Mouse (Mus musculus): ENCODE measurements around the gene Bcor. TPM values are rescaled to one million over a fixed set of nuclear protein-coding genes. Genes with fewer than 3 reads are reported as not detected.
A peak's percentile ranks its signal among the peaks of the same experiment; 100 is the strongest.

The Bcor gene
- polyA plus RNA-seq, 1 experiment from 2014 or later, result 14.5 TPM

GRCm38 (mm10) chrX:12007832-12008540 is 152.2 kb downstream of the Bcor start:
- no peak for ATAC-seq (ENCODE audit: extremely low read depth, insufficient number of reproducible peaks, low FRiP score, low TSS enrichment)
- H3K4me3 ChIP-seq, result no peak overlapping the region
- H3K9ac ChIP-seq, result no peak overlapping the region
- peaks cover 75% of the 10 kb centered on the region for H3K27me3 ChIP-seq (replicated peaks)
- peaks cover 34% of the 10 kb centered on the region for H3K4me1 ChIP-seq
- no peaks in the 10 kb centered on the region for H3K36me3 ChIP-seq
- peak overlapping the region; percentile 90; the same call in 1 of the 2 replicates for H3K27ac ChIP-seq (replicated peaks)
- WGBS, result 20% methylated on average over 11 of the region's 11 CpGs
- H3K4me2 ChIP-seq, result peak overlapping the region; percentile 77
- no peaks in the 10 kb centered on the region for H3K9me3 ChIP-seq

- Histone ChIP-seq H3K4me2 (peak overlapping the region; percentile 77), H3K9me3 (no peaks in the 10 kb centered on the region), H3K27me3 (replicated peaks) (peaks cover 75% of the 10 kb centered on the region), H3K4me1 (peaks cover 38% of the 10 kb centered on the region), H3K9ac (peak overlapping the region; percentile 82), H3K27ac (replicated peaks) (peak overlapping the region; percentile 90), H3K4me3 (peak overlapping the region; percentile 53), H3K36me3 (no peaks in the 10 kb centered on the region)
- 1% methylated on average over 34 of the region's 75 CpGs for WGBS
- ATAC-seq (ENCODE audit: extremely low read depth, insufficient number of reproducible peaks, low FRiP score, low TSS enrichment), result peak; percentile 53
These were observed 153.0 kb downstream of the Bcor start for GRCm38 (mm10) chrX:12006882-12007753.

GRCm38 (mm10) chrX:12006031-12006881 is 153.9 kb downstream of the Bcor start:
- Histone ChIP-seq H3K4me1 (peaks cover 38% of the 10 kb centered on the region), H3K27ac (replicated peaks) (peak overlapping the region; percentile 90), H3K4me3 (peak overlapping the region; percentile 53), H3K36me3 (no peaks in the 10 kb centered on the region), H3K9ac (peak overlapping the region; percentile 82), H3K9me3 (no peaks in the 10 kb centered on the region), H3K4me2 (peak overlapping the region; percentile 77), H3K27me3 (replicated peaks) (peaks cover 84% of the 10 kb centered on the region)
- peak; percentile 38 for ATAC-seq (ENCODE audit: extremely low read depth, insufficient number of reproducible peaks, low FRiP score, low TSS enrichment)
- under 1% methylated on average over 53 of the region's 57 CpGs for WGBS

GRCm38 (mm10) chrX:12005181-12006030 is 154.7 kb downstream of the Bcor start:
- 7% methylated on average over 38 of the region's 38 CpGs for WGBS
- ATAC-seq (ENCODE audit: extremely low read depth, insufficient number of reproducible peaks, low FRiP score, low TSS enrichment), result peak; percentile 33; the same call in 1 of the 2 replicates
- no peaks in the 10 kb centered on the region for H3K36me3 ChIP-seq
- H3K9me3 ChIP-seq, result no peaks in the 10 kb centered on the region
- H3K4me3 ChIP-seq, result peak overlapping the region; percentile 53
- peaks cover 38% of the 10 kb centered on the region for H3K4me1 ChIP-seq
- H3K9ac ChIP-seq, result peak overlapping the region; percentile 82
- peak overlapping the region; percentile 90 for H3K27ac ChIP-seq (replicated peaks)
- peaks cover 85% of the 10 kb centered on the region for H3K27me3 ChIP-seq (replicated peaks)
- peak overlapping the region; percentile 77 for H3K4me2 ChIP-seq

GRCm38 (mm10) chrX:12004416-12004815 is 155.7 kb downstream of the Bcor start:
- peaks cover 42% of the 10 kb centered on the region for H3K4me1 ChIP-seq
- no peaks in the 10 kb centered on the region for H3K9me3 ChIP-seq
- H3K27me3 ChIP-seq (replicated peaks), result peaks cover 93% of the 10 kb centered on the region
- ATAC-seq (ENCODE audit: extremely low read depth, insufficient number of reproducible peaks, low FRiP score, low TSS enrichment), result no peak
- H3K36me3 ChIP-seq, result no peaks in the 10 kb centered on the region
- H3K4me3 ChIP-seq, result no peak overlapping the region
- WGBS, result 17% methylated on average over 16 of the region's 16 CpGs
- H3K9ac ChIP-seq, result no peak overlapping the region
- H3K4me2 ChIP-seq, result peak overlapping the region; percentile 20
- H3K27ac ChIP-seq (replicated peaks), result peak overlapping the region; percentile 90

GRCm38 (mm10) chrX:12003947-12004346 is 156.2 kb downstream of the Bcor start:
- Histone ChIP-seq H3K9me3 (no peaks in the 10 kb centered on the region), H3K4me1 (peaks cover 43% of the 10 kb centered on the region), H3K9ac (no peak overlapping the region), H3K4me3 (no peak overlapping the region), H3K36me3 (no peaks in the 10 kb centered on the region), H3K27me3 (replicated peaks) (peaks cover 96% of the 10 kb centered on the region), H3K27ac (replicated peaks) (0 out of 2 replicates have a peak overlapping the region, but pooled peaks have one; percentile 46), H3K4me2 (peak overlapping the region; percentile 42)
- ATAC-seq (ENCODE audit: extremely low read depth, insufficient number of reproducible peaks, low FRiP score, low TSS enrichment), result no peak
- WGBS, result 28% methylated on average over 6 of the region's 6 CpGs

- H3K9ac ChIP-seq, result peak overlapping the region; percentile 24; the same call in 1 of the 2 replicates
- peaks cover 96% of the 10 kb centered on the region for H3K27me3 ChIP-seq (replicated peaks)
- 4% methylated on average over 1 of the region's 1 CpGs for WGBS
- H3K27ac ChIP-seq (replicated peaks), result peak overlapping the region; percentile 46
- no peaks in the 10 kb centered on the region for H3K36me3 ChIP-seq
- peaks cover 43% of the 10 kb centered on the region for H3K4me1 ChIP-seq
- ATAC-seq (ENCODE audit: extremely low read depth, insufficient number of reproducible peaks, low FRiP score, low TSS enrichment), result no peak
- H3K4me2 ChIP-seq, result peak overlapping the region; percentile 42
- H3K4me3 ChIP-seq, result no peak overlapping the region
- no peaks in the 10 kb centered on the region for H3K9me3 ChIP-seq
These were observed 156.6 kb downstream of the Bcor start for GRCm38 (mm10) chrX:12003539-12003938.

GRCm38 (mm10) chrX:12003106-12003505 is 157.0 kb downstream of the Bcor start:
- Histone ChIP-seq H3K27ac (replicated peaks) (peak overlapping the region; percentile 46), H3K9me3 (no peaks in the 10 kb centered on the region), H3K4me2 (peak overlapping the region; percentile 42), H3K4me1 (peaks cover 43% of the 10 kb centered on the region), H3K9ac (peak overlapping the region; percentile 24; the same call in 1 of the 2 replicates), H3K36me3 (no peaks in the 10 kb centered on the region), H3K27me3 (replicated peaks) (peaks cover 96% of the 10 kb centered on the region), H3K4me3 (no peak overlapping the region; the same call in 1 of the 2 replicates)
- WGBS, result 11% methylated on average over 9 of the region's 9 CpGs
- ATAC-seq (ENCODE audit: extremely low read depth, insufficient number of reproducible peaks, low FRiP score, low TSS enrichment), result no peak

- no peak for ATAC-seq (ENCODE audit: extremely low read depth, insufficient number of reproducible peaks, low FRiP score, low TSS enrichment)
- Histone ChIP-seq H3K4me2 (peak overlapping the region; percentile 42; the same call in 1 of the 2 replicates), H3K9me3 (no peaks in the 10 kb centered on the region), H3K27ac (replicated peaks) (no peak overlapping the region), H3K9ac (no peak overlapping the region), H3K4me3 (no peak overlapping the region), H3K27me3 (replicated peaks) (peaks cover 96% of the 10 kb centered on the region), H3K36me3 (no peaks in the 10 kb centered on the region), H3K4me1 (peaks cover 43% of the 10 kb centered on the region)
- 23% methylated on average over 6 of the region's 6 CpGs for WGBS
These were observed 157.6 kb downstream of the Bcor start for GRCm38 (mm10) chrX:12002596-12002995.

GRCm38 (mm10) chrX:12001969-12002368 is 158.2 kb downstream of the Bcor start:
- H3K9ac ChIP-seq, result no peak overlapping the region
- H3K4me3 ChIP-seq, result no peak overlapping the region
- H3K4me1 ChIP-seq, result peaks cover 43% of the 10 kb centered on the region
- H3K4me2 ChIP-seq, result no peak overlapping the region; the same call in 1 of the 2 replicates
- WGBS, result 11% methylated on average over 3 of the region's 3 CpGs
- no peaks in the 10 kb centered on the region for H3K9me3 ChIP-seq
- no peak for ATAC-seq (ENCODE audit: extremely low read depth, insufficient number of reproducible peaks, low FRiP score, low TSS enrichment)
- H3K36me3 ChIP-seq, result no peaks in the 10 kb centered on the region
- no peak overlapping the region for H3K27ac ChIP-seq (replicated peaks)
- H3K27me3 ChIP-seq (replicated peaks), result peaks cover 93% of the 10 kb centered on the region
